Mouse (Mus musculus): Measurements from ENCODE around the gene Hivep3.

GRCm38 (mm10) chr4:120044612-120045011 lies 311.0 kb downstream of the Hivep3 start:
- no peak for TF ChIP-seq USF1 (IDR thresholded peaks at IDR 0.05; ENCODE audit: low read depth, low read length)
- no peak for TF ChIP-seq CHD2 (IDR thresholded peaks at IDR 0.05; ENCODE audit: low read length)
- no peak for TF ChIP-seq E2F4 (IDR thresholded peaks at IDR 0.05; ENCODE audit: borderline replicate concordance, low read depth, low read length)
- TF ChIP-seq SIN3A (IDR thresholded peaks at IDR 0.05; ENCODE audit: low read length), result no peak
- TF ChIP-seq UBTF (IDR thresholded peaks at IDR 0.05; ENCODE audit: borderline replicate concordance, insufficient read depth, low read depth, low read length), result no peak
- TF ChIP-seq TCF12 (IDR thresholded peaks at IDR 0.05; ENCODE audit: low read depth, low read length), result no peak
- no peak for TF ChIP-seq USF2 (IDR thresholded peaks at IDR 0.05; ENCODE audit: borderline replicate concordance in 1 of 2, insufficient read depth in 1 of 2, low read depth in 1 of 2, low read length in 2 of 2)

Measured in MEL (cell line).